Mouse (Mus musculus): ENCODE measurements around the gene Rbck1. TPM values are rescaled to one million over a fixed set of nuclear protein-coding genes. Genes with fewer than 3 reads are reported as not detected.
A peak's percentile ranks its signal among the peaks of the same experiment; 100 is the strongest.

The Rbck1 gene
- polyA plus RNA-seq (2011; ENCODE audit: insufficient read depth, insufficient read length, low replicate concordance, missing spikeins): 66.2 and 111 TPM in 2 replicates

GRCm38 (mm10) chr2:152332101-152332825 lies at the start of gene Rbck1:
Rbck1 (minus strand) TSS chr2:152332653.
- peak within 1 kb of the TSS; percentile 72 for H3K4me3 ChIP-seq (replicated peaks; ENCODE audit: control insufficient read depth, low read depth, low read length)
- H3K27ac ChIP-seq (ENCODE audit: control insufficient read depth, insufficient read depth, low read depth, low read length, poor library complexity): peak within 1 kb of the TSS; percentile 97
- WGBS: under 1% methylated on average over 54 of the region's 54 CpGs
- TF ChIP-seq POLR2A (IDR thresholded peaks at IDR 0.05; ENCODE audit: borderline replicate concordance, control insufficient read depth, low read depth, low read length) (peak; percentile 55; the same call in 1 of the 2 replicates), CTCF (IDR thresholded peaks at IDR 0.05; ENCODE audit: control insufficient read depth, insufficient read depth, low read length) (no peak)
- peaks cover 2% of the 10 kb centered on the region for H3K4me1 ChIP-seq (ENCODE audit: control insufficient read depth, insufficient read depth, low read length)

- no peaks in the 10 kb centered on the region; the same call in 1 of the 2 replicates for H3K4me1 ChIP-seq (ENCODE audit: control insufficient read depth, insufficient read depth, low read length)
- no peak within 1 kb of the TSS for H3K27ac ChIP-seq (ENCODE audit: control insufficient read depth, insufficient read depth, low read depth, low read length, poor library complexity)
- TF ChIP-seq CTCF (IDR thresholded peaks at IDR 0.05; ENCODE audit: control insufficient read depth, insufficient read depth, low read length): no peak
- no peak for TF ChIP-seq POLR2A (IDR thresholded peaks at IDR 0.05; ENCODE audit: borderline replicate concordance, control insufficient read depth, low read depth, low read length)
- H3K4me3 ChIP-seq (replicated peaks; ENCODE audit: control insufficient read depth, low read depth, low read length): no peak within 1 kb of the TSS
- WGBS: 27% methylated on average over 16 of the region's 16 CpGs
Observed at GRCm38 (mm10) chr2:152376345-152376741, 43.9 kb upstream of the Rbck1 start, which contains the start of gene Nrsn2. Nrsn2 (minus strand) TSS chr2:152376638.

GRCm38 (mm10) chr2:152375652-152376344 lies 43.3 kb upstream of the Rbck1 start:
- no peaks in the 10 kb centered on the region; the same call in 1 of the 2 replicates for H3K4me1 ChIP-seq (ENCODE audit: control insufficient read depth, insufficient read depth, low read length)
- H3K4me3 ChIP-seq (replicated peaks; ENCODE audit: control insufficient read depth, low read depth, low read length): no peak overlapping the region
- WGBS: 40% methylated on average over 21 of the region's 21 CpGs

GRCm38 (mm10) chr2:152373547-152373946 lies 41.1 kb upstream of the Rbck1 start:
- no peaks in the 10 kb centered on the region; the same call in 1 of the 2 replicates for H3K4me1 ChIP-seq (ENCODE audit: control insufficient read depth, insufficient read depth, low read length)
- no peak for TF ChIP-seq CTCF (IDR thresholded peaks at IDR 0.05; ENCODE audit: control insufficient read depth, insufficient read depth, low read length)
- no peak for TF ChIP-seq POLR2A (IDR thresholded peaks at IDR 0.05; ENCODE audit: borderline replicate concordance, control insufficient read depth, low read depth, low read length)
- no peak overlapping the region for H3K27ac ChIP-seq (ENCODE audit: control insufficient read depth, insufficient read depth, low read depth, low read length, poor library complexity)
- H3K4me3 ChIP-seq (replicated peaks; ENCODE audit: control insufficient read depth, low read depth, low read length): no peak overlapping the region
- WGBS: 42% methylated on average over 9 of the region's 9 CpGs

More at GRCm38 (mm10) chr2:152375652-152376344, 43.3 kb upstream of the Rbck1 start:
- TF ChIP-seq POLR2A (IDR thresholded peaks at IDR 0.05; ENCODE audit: borderline replicate concordance, control insufficient read depth, low read depth, low read length): no peak
- no peak for TF ChIP-seq CTCF (IDR thresholded peaks at IDR 0.05; ENCODE audit: control insufficient read depth, insufficient read depth, low read length)
- no peak overlapping the region for H3K27ac ChIP-seq (ENCODE audit: control insufficient read depth, insufficient read depth, low read depth, low read length, poor library complexity)

- Histone ChIP-seq H3K4me3 (replicated peaks; ENCODE audit: control insufficient read depth, low read depth, low read length) (no peak overlapping the region), H3K4me1 (ENCODE audit: control insufficient read depth, insufficient read depth, low read length) (no peaks in the 10 kb centered on the region; the same call in 1 of the 2 replicates), H3K27ac (ENCODE audit: control insufficient read depth, insufficient read depth, low read depth, low read length, poor library complexity) (no peak overlapping the region)
- 50% methylated on average over 4 of the region's 4 CpGs for WGBS
- TF ChIP-seq POLR2A (IDR thresholded peaks at IDR 0.05; ENCODE audit: borderline replicate concordance, control insufficient read depth, low read depth, low read length): no peak
- TF ChIP-seq CTCF (IDR thresholded peaks at IDR 0.05; ENCODE audit: control insufficient read depth, insufficient read depth, low read length): no peak
Observed at GRCm38 (mm10) chr2:152372661-152373060, 40.2 kb upstream of the Rbck1 start.

GRCm38 (mm10) chr2:152372104-152372503 lies 39.7 kb upstream of the Rbck1 start:
- H3K27ac ChIP-seq (ENCODE audit: control insufficient read depth, insufficient read depth, low read depth, low read length, poor library complexity): no peak overlapping the region
- TF ChIP-seq POLR2A (IDR thresholded peaks at IDR 0.05; ENCODE audit: borderline replicate concordance, control insufficient read depth, low read depth, low read length) (no peak), CTCF (IDR thresholded peaks at IDR 0.05; ENCODE audit: control insufficient read depth, insufficient read depth, low read length) (no peak)
- 29% methylated on average over 7 of the region's 7 CpGs for WGBS
- no peaks in the 10 kb centered on the region; the same call in 1 of the 2 replicates for H3K4me1 ChIP-seq (ENCODE audit: control insufficient read depth, insufficient read depth, low read length)
- H3K4me3 ChIP-seq (replicated peaks; ENCODE audit: control insufficient read depth, low read depth, low read length): no peak overlapping the region

GRCm38 (mm10) chr2:152368532-152369140 lies 36.2 kb upstream of the Rbck1 start:
- H3K4me1 ChIP-seq (ENCODE audit: control insufficient read depth, insufficient read depth, low read length): no peaks in the 10 kb centered on the region; the same call in 1 of the 2 replicates
- WGBS: 36% methylated on average over 14 of the region's 14 CpGs
- H3K4me3 ChIP-seq (replicated peaks; ENCODE audit: control insufficient read depth, low read depth, low read length): no peak overlapping the region
- no peak overlapping the region for H3K27ac ChIP-seq (ENCODE audit: control insufficient read depth, insufficient read depth, low read depth, low read length, poor library complexity)
- TF ChIP-seq CTCF (IDR thresholded peaks at IDR 0.05; ENCODE audit: control insufficient read depth, insufficient read depth, low read length) (peak; percentile 91), POLR2A (IDR thresholded peaks at IDR 0.05; ENCODE audit: borderline replicate concordance, control insufficient read depth, low read depth, low read length) (no peak)

GRCm38 (mm10) chr2:152367917-152368316 lies 35.5 kb upstream of the Rbck1 start:
- Histone ChIP-seq H3K4me3 (replicated peaks; ENCODE audit: control insufficient read depth, low read depth, low read length) (no peak overlapping the region), H3K4me1 (ENCODE audit: control insufficient read depth, insufficient read depth, low read length) (no peaks in the 10 kb centered on the region), H3K27ac (ENCODE audit: control insufficient read depth, insufficient read depth, low read depth, low read length, poor library complexity) (no peak overlapping the region)
- 92% methylated on average over 5 of the region's 5 CpGs for WGBS
- TF ChIP-seq CTCF (IDR thresholded peaks at IDR 0.05; ENCODE audit: control insufficient read depth, insufficient read depth, low read length): no peak
- TF ChIP-seq POLR2A (IDR thresholded peaks at IDR 0.05; ENCODE audit: borderline replicate concordance, control insufficient read depth, low read depth, low read length): no peak
